Mouse (Mus musculus): ENCODE measurements around the gene Ncapd2. TPM values are rescaled to one million over a fixed set of nuclear protein-coding genes. Genes with fewer than 3 reads are reported as not detected.

The Ncapd2 gene
- polyA plus RNA-seq, 1 experiment from 2014 or later: 150 TPM

DNA sequence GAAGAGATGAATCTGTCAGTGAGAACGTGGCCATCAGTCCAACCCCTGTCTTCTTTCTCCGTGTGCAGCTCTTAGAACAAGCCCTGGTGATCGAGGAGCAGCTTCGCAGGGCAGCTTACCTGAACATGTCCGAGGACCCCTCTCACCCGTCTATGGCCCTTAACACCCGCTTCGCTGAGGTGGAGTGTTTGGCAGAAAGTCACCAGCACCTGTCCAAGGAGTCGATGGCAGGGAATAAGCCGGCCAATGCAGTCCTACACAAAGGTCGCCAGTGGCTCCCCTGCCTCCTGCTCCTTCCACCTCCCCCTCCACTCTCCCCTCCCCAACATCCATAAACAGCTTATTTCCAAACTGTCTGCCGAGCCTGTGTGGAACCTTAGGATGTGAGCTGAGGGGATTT is 62.8 kb downstream of the Ncapd2 start:
- Histone ChIP-seq H3K4me3 (ENCODE audit: low read length) (no peak overlapping the region), H3K9ac (ENCODE audit: low read depth, low read length) (no peak overlapping the region), H3K27me3 (ENCODE audit: control insufficient read depth, insufficient read depth, low read length) (no peaks in the 10 kb centered on the region), H3K4me2 (replicated peaks; ENCODE audit: low read depth, low read length) (no peak overlapping the region), H3K4me1 (ENCODE audit: control insufficient read depth, insufficient read depth, low read length) (0 out of 2 replicates have a peak, but pooled peaks cover 5% of the 10 kb centered on the region), H3K9me3 (ENCODE audit: control insufficient read depth, low read length) (no peaks in the 10 kb centered on the region), H3K27ac (ENCODE audit: low read depth, low read length) (no peak overlapping the region), H3K36me3 (ENCODE audit: control insufficient read depth, insufficient read depth, low read length) (peaks cover 76% of the 10 kb centered on the region)
- no peak for ATAC-seq (ENCODE audit: low FRiP score, low TSS enrichment)
- 89% methylated on average over 12 of the region's 12 CpGs for WGBS

DNA sequence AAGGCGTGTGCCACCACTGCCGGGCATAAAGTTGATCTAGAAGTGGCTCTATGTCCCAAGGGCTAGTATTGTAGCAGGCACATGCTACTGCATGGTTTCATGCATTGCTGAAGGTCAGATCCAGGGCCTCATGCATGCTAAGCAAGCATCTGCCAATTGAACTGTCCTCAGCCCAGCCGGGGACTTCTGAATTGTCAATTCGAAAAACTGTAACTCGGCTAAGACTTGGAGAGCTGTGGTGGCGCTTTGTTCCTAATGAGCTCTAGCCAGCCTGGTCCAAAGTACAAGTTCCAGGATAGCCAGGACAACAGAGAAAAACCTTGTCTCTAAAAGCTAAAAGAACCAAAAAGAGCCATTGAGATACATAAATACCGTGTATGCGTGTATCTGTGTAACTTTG is 72.1 kb downstream of the Ncapd2 start:
- Histone ChIP-seq H3K9me3 (ENCODE audit: control insufficient read depth, low read length) (no peaks in the 10 kb centered on the region), H3K27ac (ENCODE audit: low read depth, low read length) (no peak overlapping the region), H3K4me1 (ENCODE audit: control insufficient read depth, insufficient read depth, low read length) (no peaks in the 10 kb centered on the region), H3K36me3 (ENCODE audit: control insufficient read depth, insufficient read depth, low read length) (peaks cover 98% of the 10 kb centered on the region), H3K9ac (ENCODE audit: low read depth, low read length) (no peak overlapping the region), H3K4me2 (replicated peaks; ENCODE audit: low read depth, low read length) (no peak overlapping the region), H3K4me3 (ENCODE audit: low read length) (no peak overlapping the region), H3K27me3 (ENCODE audit: control insufficient read depth, insufficient read depth, low read length) (no peaks in the 10 kb centered on the region)
- WGBS: 94% methylated on average over 8 of the region's 8 CpGs
- ATAC-seq (ENCODE audit: low FRiP score, low TSS enrichment): no peak

Small RNAs within 50 kb of the gene (microRNA-seq; reads per million reads assigned to microRNA genes)
- gene Mir3098 (0.84 reads per million), gene Mir8113 (not detected)

Other genes starting within 250 kb of the Ncapd2 start
- gene Cops7a, start 226.2 kb downstream of the Ncapd2 start, polyA plus RNA-seq (2014; fragmentation: Nextera tagmentation; extraction: Ambion mirVana): 144 and 162 TPM in 2 replicates
- 1.0 and 1.2 TPM in 2 replicates for gene Pianp, start 195.0 kb downstream of the Ncapd2 start, polyA plus RNA-seq (2014; fragmentation: Nextera tagmentation; extraction: Ambion mirVana)
- 12.5 and 15.0 TPM in 2 replicates for gene Zfp384, start 182.6 kb downstream of the Ncapd2 start, polyA plus RNA-seq (2014; fragmentation: Nextera tagmentation; extraction: Ambion mirVana)
- gene Ing4, start 151.9 kb downstream of the Ncapd2 start, polyA plus RNA-seq (2014; fragmentation: Nextera tagmentation; extraction: Ambion mirVana): 111 and 144 TPM in 2 replicates
- 14.0 and 14.7 TPM in 2 replicates for gene Acrbp, start 142.0 kb downstream of the Ncapd2 start, polyA plus RNA-seq (2014; fragmentation: Nextera tagmentation; extraction: Ambion mirVana)
- 0.43 and 0.45 TPM in 2 replicates for gene Lpar5, start 123.8 kb downstream of the Ncapd2 start, polyA plus RNA-seq (2014; fragmentation: Nextera tagmentation; extraction: Ambion mirVana)
- gene Chd4, start 95.7 kb downstream of the Ncapd2 start, polyA plus RNA-seq (2014; fragmentation: Nextera tagmentation; extraction: Ambion mirVana): 72.1 and 106 TPM in 2 replicates
- gene Nop2, start 59.8 kb downstream of the Ncapd2 start, polyA plus RNA-seq (2014; fragmentation: Nextera tagmentation; extraction: Ambion mirVana): 58.2 and 67.2 TPM in 2 replicates
- gene Iffo1, start 46.5 kb downstream of the Ncapd2 start, polyA plus RNA-seq (2014; fragmentation: Nextera tagmentation; extraction: Ambion mirVana): 7.0 and 7.4 TPM in 2 replicates
- gene Gapdh, start 25.2 kb downstream of the Ncapd2 start, polyA plus RNA-seq (2014; fragmentation: Nextera tagmentation; extraction: Ambion mirVana): 2,196 and 2,293 TPM in 2 replicates
- 203 and 238 TPM in 2 replicates for gene Mrpl51, start 100 bp upstream of the Ncapd2 start, polyA plus RNA-seq (2014; fragmentation: Nextera tagmentation; extraction: Ambion mirVana)
- 2.0 and 3.5 TPM in 2 replicates for gene Vamp1, start 23.9 kb upstream of the Ncapd2 start, polyA plus RNA-seq (2014; fragmentation: Nextera tagmentation; extraction: Ambion mirVana)
- 2.0 and 4.5 TPM in 2 replicates for gene Tapbpl, start 40.2 kb upstream of the Ncapd2 start, polyA plus RNA-seq (2014; fragmentation: Nextera tagmentation; extraction: Ambion mirVana)
- 1.5 and 2.0 TPM in 2 replicates for gene Cd27, start 45.3 kb upstream of the Ncapd2 start, polyA plus RNA-seq (2014; fragmentation: Nextera tagmentation; extraction: Ambion mirVana)
- gene Tuba3a, start 94.3 kb upstream of the Ncapd2 start, polyA plus RNA-seq (2014; fragmentation: Nextera tagmentation; extraction: Ambion mirVana): 0.29 TPM in 1 of 2 replicates, not detected in the other
- gene Ltbr, start 122.2 kb upstream of the Ncapd2 start, polyA plus RNA-seq (2014; fragmentation: Nextera tagmentation; extraction: Ambion mirVana): 54.0 and 54.3 TPM in 2 replicates
- gene Scnn1a, start 129.0 kb upstream of the Ncapd2 start, polyA plus RNA-seq (2014; fragmentation: Nextera tagmentation; extraction: Ambion mirVana): 2.5 and 3.3 TPM in 2 replicates
- 67.1 and 69.3 TPM in 2 replicates for gene Tnfrsf1a, start 157.7 kb upstream of the Ncapd2 start, polyA plus RNA-seq (2014; fragmentation: Nextera tagmentation; extraction: Ambion mirVana)
- 3.8 and 6.1 TPM in 2 replicates for gene Plekhg6, start 189.1 kb upstream of the Ncapd2 start, polyA plus RNA-seq (2014; fragmentation: Nextera tagmentation; extraction: Ambion mirVana)

Data from kidney, embryonic 14.5 days (tissue).